Mouse (Mus musculus): ENCODE measurements at regions not wholly inside any gene's neighbourhood (a gene's known extent, or its start where the extent isn't known, plus 50 kb on each side); places are given as distances from the start of the nearest gene placed in this dataset.

DNA sequence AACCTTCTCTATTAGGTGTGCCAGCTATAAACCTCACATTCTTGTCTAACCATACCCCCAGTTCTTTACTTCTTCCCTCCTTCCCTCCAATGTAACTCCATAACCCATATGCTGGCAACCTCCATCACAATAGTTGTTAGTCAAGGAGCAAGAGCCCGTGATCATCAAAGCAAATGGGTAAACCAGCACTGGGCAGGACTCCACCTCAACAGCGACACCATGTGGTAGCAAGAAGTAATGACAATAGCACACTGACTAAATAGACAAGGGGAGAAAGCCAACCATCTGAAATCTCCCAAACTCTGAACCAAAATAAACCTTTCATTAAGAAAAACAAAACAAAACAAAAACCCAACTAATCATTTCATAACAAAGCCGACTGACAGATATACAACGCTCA lies 297.8 kb downstream of the Psat1 start:
- peak; percentile 18 for DNase-seq (ENCODE audit: low spot score)

DNA sequence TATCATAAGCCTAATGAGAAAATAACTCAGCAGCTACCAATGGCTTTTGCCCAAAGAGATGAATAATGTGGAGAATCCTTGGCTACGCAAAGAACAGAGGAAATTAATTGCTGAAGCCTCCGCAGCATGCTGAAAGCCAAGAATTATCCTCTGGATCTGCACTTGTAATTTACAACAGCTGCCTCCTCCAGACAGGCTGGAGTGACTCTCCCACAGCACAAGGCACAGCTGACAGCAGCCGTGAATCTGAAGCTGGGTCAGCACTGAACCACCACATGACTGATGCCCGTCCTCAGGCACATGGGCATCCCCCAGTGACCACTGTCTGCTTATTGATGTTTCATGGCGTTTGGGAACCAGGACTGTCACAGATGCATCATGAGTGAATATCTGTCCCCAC lies 299.8 kb downstream of the Psat1 start:
- no peak for DNase-seq (ENCODE audit: low spot score)

DNA sequence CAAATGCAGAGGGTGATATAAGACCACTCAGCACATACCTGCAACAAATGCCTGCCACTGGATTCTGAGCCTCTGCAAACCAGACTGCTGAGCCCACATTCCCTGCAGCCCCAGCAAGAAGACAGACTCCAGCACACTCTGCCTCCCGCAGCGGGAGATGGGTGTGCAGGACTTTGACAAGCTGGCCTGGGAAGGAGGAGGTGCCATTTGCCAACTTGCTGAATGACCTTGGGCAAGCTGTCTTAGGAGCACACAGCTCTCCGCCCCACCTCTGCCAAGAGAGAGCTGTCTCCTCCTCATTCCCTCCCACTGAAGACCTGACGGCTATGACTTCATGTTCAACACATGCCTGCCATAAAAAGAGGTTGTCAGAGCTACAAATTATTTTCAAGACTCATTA lies 302.4 kb downstream of the Psat1 start:
- DNase-seq (ENCODE audit: low spot score), result no peak

DNA sequence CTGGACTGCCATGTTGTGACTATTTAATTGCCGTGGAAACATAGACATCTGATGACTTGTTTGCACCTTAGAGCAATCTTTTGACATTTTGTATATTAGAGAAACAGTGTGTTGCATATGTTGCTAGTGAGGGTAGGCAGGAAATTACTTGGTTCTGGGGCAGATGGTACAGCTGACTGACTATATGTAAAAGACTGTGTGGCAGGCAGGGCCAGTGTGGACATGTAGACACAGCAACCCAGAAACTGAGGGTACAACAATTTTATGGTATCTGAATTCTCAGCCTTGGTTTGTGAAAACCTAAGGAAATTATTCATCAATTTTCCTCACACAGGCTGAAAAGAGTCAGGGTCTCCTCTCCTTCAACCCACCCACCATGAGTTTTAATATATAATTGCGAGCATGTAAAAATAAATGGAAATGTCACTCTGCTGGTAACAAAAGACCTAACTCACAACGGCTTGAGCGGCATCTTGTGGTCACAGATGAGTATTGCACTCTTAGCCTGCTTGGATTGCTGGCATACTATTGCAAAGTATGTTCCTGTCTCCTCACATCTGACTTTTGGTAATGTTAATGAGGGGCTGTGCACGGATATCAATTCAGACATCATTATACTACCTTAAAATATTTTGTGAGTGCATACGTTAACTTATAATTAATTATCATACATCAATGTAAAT lies 329.8 kb downstream of the Psat1 start:
- peak; percentile 12 for DNase-seq (ENCODE audit: low spot score)

DNA sequence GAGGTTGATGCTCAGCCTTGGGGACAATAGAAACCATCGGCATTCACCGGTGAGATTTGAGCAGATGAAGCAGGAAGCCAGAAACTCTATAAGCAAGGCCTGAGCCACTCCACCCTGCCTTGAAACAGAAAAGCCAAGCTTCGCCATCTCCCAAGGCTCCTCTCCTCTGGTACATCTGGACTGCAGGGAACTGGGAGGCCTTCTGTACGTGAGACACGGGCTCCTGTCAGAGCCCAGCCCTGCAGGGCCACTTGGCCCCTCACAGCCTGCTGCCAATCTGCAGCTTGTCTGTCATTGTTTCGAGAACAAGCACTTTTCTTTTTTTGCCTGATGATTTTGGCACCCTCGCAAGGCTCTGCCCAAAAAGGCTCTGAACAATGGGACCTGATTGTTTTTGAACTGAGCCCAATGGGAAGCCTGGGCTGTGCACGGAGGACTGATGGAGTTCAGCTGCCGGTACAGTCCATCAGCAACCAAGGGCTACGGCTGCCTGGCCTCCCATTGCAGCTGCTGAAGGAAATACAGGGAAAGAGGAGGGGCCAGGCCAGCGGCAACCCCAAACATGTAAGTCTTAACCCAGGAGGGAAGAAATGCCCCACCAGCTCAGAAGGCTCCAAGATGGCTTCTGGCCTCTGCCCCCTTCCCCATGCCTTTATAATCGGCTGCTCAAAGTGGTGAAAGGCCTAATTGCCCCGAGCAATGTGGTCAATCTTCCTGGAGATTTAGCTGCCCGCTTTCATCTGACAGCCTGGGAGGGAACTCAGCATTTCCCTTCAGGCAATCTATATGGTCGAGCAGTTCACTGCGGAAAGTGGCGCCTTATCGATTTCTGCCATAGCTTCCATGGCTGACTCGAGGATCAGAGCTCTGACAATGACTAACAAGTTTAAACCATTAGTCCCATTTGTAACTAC lies 332.2 kb downstream of the Psat1 start:
- no peak for DNase-seq (ENCODE audit: low spot score)

DNA sequence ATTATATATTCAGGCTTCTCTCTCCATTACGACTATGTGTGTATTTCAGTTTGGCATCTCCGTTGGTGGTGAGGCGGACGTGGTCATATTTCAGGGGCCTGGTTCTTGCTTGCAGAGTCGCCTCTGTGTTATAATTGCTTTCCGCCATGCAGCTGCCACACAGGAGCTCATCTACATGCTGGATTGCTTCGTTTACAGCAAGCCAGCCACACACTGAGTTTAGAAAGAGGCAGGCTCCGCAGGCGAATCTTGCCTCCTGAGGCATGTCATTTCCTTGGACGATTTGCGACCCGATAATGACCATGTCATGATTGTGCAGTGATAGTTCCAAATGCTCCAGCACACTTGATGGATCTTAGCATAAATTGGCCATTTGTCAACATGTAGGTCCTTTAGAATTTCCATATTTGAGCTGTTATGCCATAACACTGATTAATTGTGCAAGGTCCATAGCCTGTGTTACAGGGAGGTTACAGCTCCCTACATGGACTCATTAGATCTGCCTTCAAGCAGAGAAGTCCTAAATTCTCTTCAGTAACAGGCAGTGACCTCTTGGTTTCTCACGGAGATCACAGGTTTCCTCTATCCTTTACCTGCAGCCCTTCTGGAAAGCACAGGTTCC lies 335.9 kb downstream of the Psat1 start:
- no peak for DNase-seq (ENCODE audit: low spot score)

DNA sequence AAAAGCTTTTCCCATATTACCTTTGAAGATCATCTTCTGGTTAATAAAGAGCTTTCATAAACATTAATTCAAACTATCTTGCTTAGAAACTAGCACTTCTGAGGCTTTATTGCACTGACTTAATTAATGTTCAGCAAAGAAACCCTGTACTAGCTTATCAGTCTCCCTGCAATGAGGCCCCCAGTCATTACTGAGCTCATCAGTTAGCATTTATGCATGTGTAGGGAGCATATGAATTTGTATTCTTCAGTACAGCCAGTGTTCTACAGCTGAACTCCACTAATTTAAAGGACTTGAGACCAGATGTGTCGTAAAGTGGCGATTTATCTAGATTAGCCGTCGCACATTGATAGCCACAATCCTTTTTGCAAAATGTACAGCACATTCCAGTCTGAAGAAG lies 340.7 kb downstream of the Psat1 start:
- no peak for DNase-seq (ENCODE audit: low spot score)

DNA sequence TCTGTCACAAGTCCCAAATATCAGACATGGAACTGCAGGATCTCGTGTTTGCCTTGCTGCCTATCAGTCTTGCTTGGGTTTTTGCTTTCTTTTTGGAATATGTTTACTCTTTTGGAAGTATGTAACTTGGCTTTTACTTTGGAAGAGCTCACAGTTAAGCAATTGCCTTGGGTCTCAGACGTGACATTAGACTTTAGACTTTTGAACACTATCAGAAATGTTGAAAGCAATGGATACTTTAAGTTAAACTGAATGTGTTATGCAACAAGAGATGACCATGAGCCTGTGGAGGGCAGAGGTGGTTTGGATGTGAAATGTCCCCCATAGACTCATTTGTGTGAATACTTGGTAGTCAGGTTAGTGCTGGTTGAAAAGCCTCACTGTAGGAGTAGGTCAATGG lies 354.3 kb downstream of the Psat1 start:
- DNase-seq (ENCODE audit: low spot score), result no peak

DNA sequence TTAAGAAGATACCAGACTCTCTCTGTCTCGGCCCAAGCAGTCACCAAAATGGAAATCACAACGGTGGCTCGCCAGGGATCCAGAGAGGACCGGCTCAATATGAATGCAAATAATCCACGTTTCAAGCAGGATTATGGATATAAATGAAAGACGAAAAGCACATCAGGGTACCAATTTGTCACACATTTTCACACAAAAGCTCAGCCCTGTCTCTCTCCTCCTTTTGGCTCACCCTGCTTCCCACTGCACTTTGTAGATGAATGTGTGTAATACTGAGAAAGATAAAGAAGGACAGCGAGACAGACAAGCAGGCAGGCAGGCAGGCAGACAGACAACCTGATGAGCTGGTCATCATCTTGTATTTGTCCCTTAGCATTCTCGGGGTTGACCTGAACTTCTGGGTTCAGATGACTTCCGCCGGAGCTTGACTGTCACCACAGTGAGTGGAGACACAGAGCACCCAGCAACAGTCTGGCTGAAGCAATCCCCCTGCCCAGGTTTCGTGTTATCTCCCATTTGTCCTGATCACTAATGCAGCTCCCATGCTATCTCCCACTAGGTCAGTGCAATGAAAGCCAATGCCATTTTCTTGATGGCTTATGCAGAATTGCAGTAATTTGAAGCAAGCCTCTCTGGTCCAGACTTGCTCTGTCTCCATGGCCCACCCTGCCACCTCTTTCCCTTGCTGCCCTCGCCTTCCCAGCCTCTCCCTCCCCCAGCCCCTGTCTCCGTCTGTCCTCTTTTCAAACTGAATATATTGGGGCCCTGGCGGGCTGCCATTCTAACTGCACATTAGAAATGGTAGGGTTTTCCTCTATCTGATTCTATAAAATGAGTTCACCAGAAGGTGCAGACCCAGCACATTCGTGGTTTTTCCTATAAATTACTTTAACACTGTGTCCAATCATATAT lies 363.1 kb downstream of the Psat1 start:
- DNase-seq (ENCODE audit: low spot score), result no peak

DNA sequence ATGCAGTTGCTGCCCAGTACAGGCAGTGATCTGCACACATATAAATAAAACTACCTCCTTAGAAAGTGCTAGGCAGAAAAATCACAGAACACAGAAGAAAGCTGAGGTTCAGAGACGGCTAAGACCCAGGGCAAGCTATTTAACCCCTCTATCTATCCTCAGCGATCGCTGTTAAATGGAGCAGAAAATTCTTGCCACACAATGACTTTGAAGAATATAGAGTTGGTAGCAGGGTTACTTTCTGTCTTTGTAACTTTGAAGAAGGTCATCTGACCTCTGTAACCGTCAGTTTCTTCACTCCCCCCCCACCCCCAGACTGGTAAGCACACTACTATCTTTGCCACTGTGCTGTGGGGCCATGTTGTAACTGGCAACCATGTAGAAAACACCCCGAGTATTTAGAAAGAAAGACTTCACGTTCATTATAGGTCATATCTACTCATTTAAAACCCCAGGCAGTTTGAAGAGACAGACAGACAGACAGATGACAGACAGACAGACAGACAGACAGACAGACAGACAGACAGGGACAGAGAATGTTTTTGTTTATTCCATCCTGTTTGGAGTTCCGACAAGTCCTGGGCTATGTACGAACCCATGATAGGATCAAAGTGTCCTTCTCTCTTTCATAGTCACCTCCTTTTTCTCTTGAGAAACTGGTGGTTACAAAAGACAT lies 363.9 kb downstream of the Psat1 start:
- DNase-seq (ENCODE audit: low spot score), result no peak

DNA sequence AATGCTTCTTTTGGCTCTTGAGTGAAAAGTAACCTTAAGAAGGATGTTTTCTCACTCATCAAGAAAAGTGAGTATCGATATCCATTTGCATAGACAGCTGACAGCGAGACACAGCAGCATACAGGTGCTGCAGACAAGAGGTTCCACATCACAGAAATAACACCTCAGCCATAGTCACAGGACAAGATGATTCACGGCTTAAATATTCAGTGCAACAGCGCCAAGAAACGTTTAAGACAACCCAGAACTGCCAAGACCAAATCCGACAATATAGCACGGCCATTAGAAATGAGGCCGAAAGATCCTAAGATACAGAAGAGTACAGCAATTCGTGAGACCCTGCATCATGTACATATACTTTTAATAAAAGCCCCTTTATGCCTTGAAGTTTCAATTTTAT lies 375.9 kb downstream of the Psat1 start:
- DNase-seq (ENCODE audit: low spot score), result no peak

DNA sequence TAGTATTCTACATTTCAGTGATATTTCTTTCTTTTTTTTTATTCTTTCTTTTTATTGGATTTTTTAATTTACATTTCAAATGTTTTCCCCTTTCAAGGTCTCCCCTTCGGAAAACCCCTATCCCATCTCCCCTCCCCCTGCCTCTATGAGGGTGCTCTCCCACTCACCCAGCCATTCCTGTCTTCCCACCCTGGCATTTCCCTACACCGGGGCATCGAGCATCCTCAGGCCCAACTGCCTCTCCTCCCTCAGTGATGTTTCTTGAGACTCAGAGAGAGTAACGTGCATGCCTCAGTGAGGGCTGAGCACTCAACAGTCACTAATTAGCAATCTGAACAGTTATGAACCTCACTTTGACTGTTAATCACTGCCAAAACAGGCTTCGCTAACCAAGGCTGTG lies 385.6 kb downstream of the Psat1 start:
- no peak for DNase-seq (ENCODE audit: low spot score)

DNA sequence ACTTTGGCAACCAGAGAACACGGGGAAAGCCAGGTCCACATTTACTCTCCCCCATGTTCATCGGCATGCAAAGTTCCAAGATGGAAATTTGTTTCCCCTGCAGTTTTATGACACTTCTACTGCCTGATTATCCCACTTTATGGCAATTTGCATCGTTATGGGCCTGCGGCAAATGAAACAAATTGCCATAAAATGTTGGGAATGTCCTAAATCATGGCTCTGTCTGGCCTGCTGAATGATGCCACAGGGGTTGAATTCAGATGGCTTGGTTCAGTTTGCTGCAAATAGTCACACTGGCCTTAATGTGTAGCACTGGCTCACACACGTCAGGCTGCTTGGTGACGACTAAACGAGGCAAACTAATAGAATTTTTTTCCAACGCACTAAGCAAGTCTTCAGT lies 393.2 kb downstream of the Psat1 start:
- no peak for DNase-seq (ENCODE audit: low spot score)

DNA sequence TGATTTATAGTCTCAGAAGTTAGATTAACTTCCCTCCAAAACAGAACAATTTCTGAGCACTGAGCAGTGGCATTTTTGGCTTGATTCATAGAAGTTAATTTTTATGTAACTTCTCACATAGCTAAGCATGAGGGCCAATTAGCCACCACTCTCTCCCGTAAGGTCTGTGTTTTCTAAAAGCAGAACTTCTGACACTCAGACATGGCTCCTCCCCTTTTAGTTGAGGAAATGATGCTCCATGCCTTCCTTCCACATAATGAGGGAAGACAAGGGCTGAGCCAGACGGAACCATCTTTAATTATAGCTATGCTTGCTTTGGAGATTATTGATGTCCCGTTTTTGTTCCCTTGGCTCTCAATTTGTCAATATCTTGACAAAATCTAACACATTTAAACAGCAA lies 429.3 kb downstream of the Psat1 start:
- DNase-seq (ENCODE audit: low spot score), result no peak

DNA sequence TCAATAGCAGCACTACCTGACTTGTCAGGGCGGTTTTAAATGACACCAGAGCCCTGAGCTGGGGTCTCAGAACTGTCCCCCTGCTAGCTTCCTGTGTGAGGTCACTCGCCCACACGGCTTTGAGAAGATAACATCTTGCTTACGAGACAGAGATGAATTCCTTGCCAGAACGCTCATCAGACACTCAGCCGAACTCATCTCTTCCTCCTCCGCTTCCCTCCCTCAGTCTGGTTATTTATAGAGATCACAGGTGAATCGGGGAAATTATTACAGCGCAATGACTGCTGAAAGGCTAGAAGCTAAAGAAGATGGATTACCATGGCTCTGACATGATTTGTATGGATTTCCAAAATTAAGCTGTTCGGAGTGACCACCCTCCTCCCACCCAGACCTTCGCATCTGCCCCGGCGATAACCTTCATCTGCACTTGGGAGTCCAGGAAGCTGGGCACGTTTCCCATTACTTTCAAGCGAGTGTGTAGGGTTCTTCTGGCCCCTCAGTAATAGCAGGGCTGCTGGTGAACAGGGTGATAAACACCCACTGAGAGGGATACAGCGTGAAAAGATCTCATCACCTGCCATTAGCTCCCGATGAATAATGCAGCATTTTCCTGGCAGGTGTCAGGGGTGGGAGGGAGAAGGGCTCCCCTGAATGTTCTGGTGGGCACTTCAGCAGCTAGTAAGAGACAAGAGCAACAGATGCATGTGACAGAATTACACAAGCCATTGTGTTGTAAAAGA lies 430.4 kb downstream of the Psat1 start:
- DNase-seq (ENCODE audit: low spot score), result no peak

DNA sequence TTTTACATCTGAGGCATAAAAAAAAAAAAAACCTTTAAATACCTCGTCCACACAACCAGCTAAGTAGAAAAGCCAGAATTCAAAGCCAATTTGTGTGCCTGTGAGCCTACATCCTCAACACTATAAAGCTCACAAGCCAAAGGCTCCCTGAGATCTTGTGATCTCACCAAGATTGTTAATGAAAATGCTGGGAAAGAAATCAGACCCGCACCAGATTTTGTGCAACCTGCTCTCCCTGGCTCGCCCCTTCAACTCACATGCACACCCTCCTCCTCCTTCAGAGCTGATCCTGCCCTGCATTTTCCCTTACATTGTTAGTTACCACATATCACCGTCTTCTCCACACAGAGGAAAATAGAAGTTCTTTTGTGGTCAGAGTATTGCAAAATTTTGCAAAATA lies 433.9 kb downstream of the Psat1 start:
- DNase-seq (ENCODE audit: low spot score), result no peak

DNA sequence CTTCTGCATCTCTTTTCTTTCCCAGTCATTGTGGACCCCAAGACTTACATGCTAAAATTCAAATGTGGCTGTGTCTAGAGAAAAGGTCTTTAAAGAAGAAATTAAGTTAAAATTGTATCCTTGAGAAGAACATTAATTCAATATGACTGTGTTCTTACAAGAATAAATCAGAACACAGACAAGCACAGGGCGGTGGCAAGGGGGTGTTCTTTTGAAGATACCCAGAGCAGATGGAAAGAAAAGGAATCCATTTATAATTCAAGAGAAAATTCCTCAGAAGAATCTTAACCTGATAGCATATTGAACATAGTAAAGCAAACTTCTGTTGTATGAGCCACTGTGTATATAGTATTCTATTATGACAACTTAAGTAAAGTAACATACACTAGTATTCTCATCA lies 436.7 kb downstream of the Psat1 start:
- no peak for DNase-seq (ENCODE audit: low spot score)

DNA sequence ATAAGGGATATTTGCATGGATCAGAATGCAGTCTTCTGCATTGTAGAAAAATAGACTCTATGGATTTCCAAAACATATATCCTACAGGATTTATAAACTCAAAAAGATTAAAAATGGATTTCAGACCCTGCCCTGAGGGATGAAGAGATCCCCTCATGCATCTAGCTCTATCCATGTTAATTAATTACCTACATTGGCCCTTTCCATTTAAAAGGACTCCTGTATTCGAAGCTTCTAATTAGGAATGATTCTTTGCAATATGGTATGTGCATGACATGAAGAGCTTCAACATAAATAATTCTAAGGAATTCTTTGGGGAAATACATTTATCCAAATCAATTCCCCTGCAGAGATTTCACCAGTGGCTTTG lies 444.2 kb downstream of the Psat1 start:
- DNase-seq (ENCODE audit: low spot score), result no peak

DNA sequence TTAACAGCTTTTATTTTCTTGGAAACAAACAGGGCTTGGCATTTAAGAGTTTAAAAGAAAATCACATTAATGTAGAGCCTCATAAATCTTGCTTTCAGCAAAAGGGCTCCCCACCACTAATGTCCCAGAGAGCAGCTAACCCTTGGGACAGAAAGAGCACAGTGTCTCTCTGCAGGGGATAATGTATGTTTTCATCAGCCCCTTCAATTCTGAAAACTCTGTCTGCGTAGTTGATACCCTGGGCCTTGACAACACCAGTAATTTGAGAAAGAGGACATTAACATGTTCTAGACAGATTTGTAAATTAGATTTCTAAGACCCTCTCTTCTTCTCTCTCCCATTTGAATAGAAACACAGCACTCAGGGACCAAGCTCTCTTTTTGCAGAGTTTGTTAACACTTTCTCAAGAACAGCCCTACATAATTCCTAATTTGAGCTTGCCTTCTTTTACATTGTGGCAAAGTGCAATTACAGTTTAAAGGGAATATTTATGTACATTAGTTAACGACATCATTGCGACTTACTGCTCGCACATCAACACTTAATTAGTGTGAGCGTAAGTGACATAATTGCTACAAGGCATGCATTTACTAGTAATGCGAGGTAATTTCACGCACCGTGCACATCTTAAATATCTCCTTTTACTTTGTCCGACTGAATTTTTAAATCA lies 444.7 kb downstream of the Psat1 start:
- no peak for DNase-seq (ENCODE audit: low spot score)

DNA sequence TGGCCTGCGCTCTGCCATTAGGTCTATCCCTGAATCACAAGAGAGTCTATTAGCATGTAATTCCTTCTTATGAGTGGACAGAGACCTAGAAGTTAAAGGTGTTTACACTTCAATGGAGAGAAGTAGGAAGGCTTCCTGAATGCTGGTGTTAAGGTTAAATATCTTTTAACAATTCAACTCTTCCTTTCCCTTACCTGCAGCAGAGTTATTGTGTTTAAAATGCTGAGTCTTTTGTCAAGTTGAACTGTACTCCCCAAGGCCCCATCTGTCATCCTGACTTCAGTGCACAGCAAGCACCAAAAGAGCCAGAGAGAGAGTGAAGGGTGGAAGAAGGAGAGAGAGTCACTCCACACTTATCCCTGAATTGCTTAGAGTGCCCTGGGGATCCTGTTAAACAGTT lies 451.6 kb downstream of the Psat1 start:
- no peak for DNase-seq (ENCODE audit: low spot score)
